In genomic region chr7:67463565-67463964, GRCm38 (mm10) we compare ENCODE assay signal across 9 mouse cellular contexts.
A peak's percentile ranks its signal among the peaks of the same experiment; 100 is the strongest.
DNase-seq lines count a peak whose midpoint lies in the region; ATAC-seq and TF ChIP-seq lines count a peak whose summit lies in the region.
"Had no signal": no experiment of that assay in that cellular context is flagged by ENCODE, and none has a peak within 500 bp of the region (broad histone marks: within the 10 kb centered on the region; RNA-seq: fewer than 3 reads in every experiment).

No protein-coding gene starts in this region.

- 46% methylated on average over 7 of the region's 7 CpGs for WGBS in bone marrow, adult 2 months
- 31% methylated on average over 7 of the region's 7 CpGs for WGBS in liver, embryonic 13.5 days (ENCODE audit: insufficient replicate concordance)

- TF ChIP-seq CTCF in bone marrow, adult 2 months (IDR thresholded peaks at IDR 0.05; ENCODE audit: control insufficient read depth, insufficient read depth, low read length), result no peak

- H3K4me2 ChIP-seq in liver, embryonic 13.5 days, result no peak overlapping the region
- H3K4me2 ChIP-seq: limb, embryonic 13.5 days had no signal

- intact Hi-C loops in heart, postnatal 14 days (cut with DNase I), result loop anchor here (5.0 kb wide), 3 partner anchors 91 to 221 kb away; partner anchors contain the start of gene Mef2a

- H3K9me3 ChIP-seq in liver, embryonic 13.5 days (replicated peaks), result no peaks in the 10 kb centered on the region
- H3K9me3 ChIP-seq: limb, embryonic 13.5 days had no signal

- H3K9ac ChIP-seq in liver, embryonic 13.5 days, result no peak overlapping the region
- H3K9ac ChIP-seq: limb, embryonic 13.5 days had no signal

- peak; percentile 32; the same call in 1 of the 2 replicates for ATAC-seq in liver, embryonic 13.5 days (ENCODE audit: low read depth)

- no peaks in the 10 kb centered on the region for H3K27me3 ChIP-seq in liver, embryonic 13.5 days

- peaks cover 8% of the 10 kb centered on the region for H3K4me1 ChIP-seq in bone marrow, adult 2 months (ENCODE audit: control insufficient read depth, insufficient read depth, low read length)
- H3K4me1 ChIP-seq in liver, embryonic 13.5 days (replicated peaks), result peaks cover 50% of the 10 kb centered on the region

- H3K27ac ChIP-seq in bone marrow, adult 2 months (ENCODE audit: control insufficient read depth, insufficient read depth, low read depth, low read length, poor library complexity), result peak overlapping the region; percentile 59
- peak overlapping the region; percentile 29; the same call in 1 of the 2 replicates for H3K27ac ChIP-seq in liver, embryonic 13.5 days
- H3K27ac ChIP-seq: limb, embryonic 13.5 days had no signal

- DNase-seq in A20 (ENCODE audit: low read depth, low spot score), result peak; percentile 37
- peak; percentile 51 to 54 for DNase-seq in heart, postnatal 14 days
- no peak for DNase-seq in liver, embryonic 13.5 days
- DNase-seq in neural tube, embryonic 10.5 days (ENCODE audit: extremely low spot score, low spot score), result peak; percentile 51
- no peak for DNase-seq in cerebellum, adult 9-10 months
- no peak for DNase-seq in layer of hippocampus, postnatal 10 days (ENCODE audit: low spot score in 2 of 2)
- DNase-seq in cerebellum, postnatal 4 days (ENCODE audit: low spot score in 2 of 2), result no peak

- TF ChIP-seq POLR2A in bone marrow, adult 2 months (IDR thresholded peaks at IDR 0.05; ENCODE audit: borderline replicate concordance, control insufficient read depth, low read depth, low read length), result no peak

- no peaks in the 10 kb centered on the region for H3K36me3 ChIP-seq in liver, embryonic 13.5 days
- H3K36me3 ChIP-seq: limb, embryonic 13.5 days had no signal

- H3K4me3 ChIP-seq in bone marrow, adult 2 months (replicated peaks; ENCODE audit: control insufficient read depth, low read depth, low read length), result no peak overlapping the region
- H3K4me3 ChIP-seq in liver, embryonic 13.5 days (replicated peaks), result no peak overlapping the region
- H3K4me3 ChIP-seq: limb, embryonic 13.5 days had no signal

Comparison
In these comparisons a context has a peak if more than half of its experiments do, and no peak if none do; other contexts are left out.
1. DNase-seq: peak in A20 (single experiment), heart, postnatal 14 days (2 of 2) and neural tube, embryonic 10.5 days (single experiment); none in liver, embryonic 13.5 days (single experiment), cerebellum, adult 9-10 months (single experiment), layer of hippocampus, postnatal 10 days (0 of 2) and cerebellum, postnatal 4 days (0 of 2).